Mouse (Mus musculus) embryonic facial prominence, embryonic 13.5 days (tissue): ENCODE data around the gene Ntng2. TPM values are rescaled to one million over a fixed set of nuclear protein-coding genes. Genes with fewer than 3 reads are reported as not detected.
A peak's percentile ranks its signal among the peaks of the same experiment; 100 is the strongest.

Source experiments
- ATAC-seq: fragments of 200-750 bp; cut with Nextera tagmentation; 2 replicates; pipeline ENCODE4 v1.8.0; 2017; ENCODE audit warnings: low read depth; ENCODE audit not compliant: insufficient number of reproducible peaks, insufficient read depth, low FRiP score, low TSS enrichment
- H3K27ac ChIP-seq: fragments of 300-500 bp; sonication (generic); 2 replicates; pipeline ENCODE4 v1.5.1; 2015; ENCODE audit warnings: moderate library complexity, mild to moderate bottlenecking, inconsistent platforms
- H3K27me3 ChIP-seq: fragments of 300-500 bp; sonication (generic); 2 replicates; pipeline ENCODE4 v1.6.1; 2015; ENCODE audit warnings: mild to moderate bottlenecking, inconsistent platforms
- H3K36me3 ChIP-seq: fragments of 300-500 bp; sonication (generic); 2 replicates; pipeline ENCODE4 v1.6.1; 2015; ENCODE audit warnings: mild to moderate bottlenecking, inconsistent platforms
- H3K4me1 ChIP-seq: fragments of 300-500 bp; sonication (generic); 2 replicates; pipeline ENCODE4 v1.6.1; 2015; ENCODE audit warnings: inconsistent platforms
- H3K4me2 ChIP-seq: fragments of 300-500 bp; sonication (generic); 2 replicates; pipeline ENCODE4 v1.6.1; 2015; ENCODE audit warnings: moderate library complexity, mild to moderate bottlenecking, inconsistent platforms
- H3K4me3 ChIP-seq: fragments of 300-500 bp; sonication (generic); 2 replicates; pipeline ENCODE4 v1.5.1; 2015; ENCODE audit warnings: mild to moderate bottlenecking, inconsistent platforms
- H3K9ac ChIP-seq: fragments of 300-500 bp; sonication (generic); 2 replicates; pipeline ENCODE4 v1.6.1; 2015; ENCODE audit warnings: mild to moderate bottlenecking, inconsistent platforms
- H3K9me3 ChIP-seq: fragments of 300-500 bp; sonication (generic); 2 replicates; pipeline ENCODE4 v1.6.1; 2016; ENCODE audit warnings: inconsistent platforms
- WGBS: fragments of 180-500 bp; shearing (Covaris S2); methylation state at CpG from one replicate; pipeline ENCODE4 v1.1.7; 2015; ENCODE audit warnings: mixed read lengths; 5-methylcytosine and 5-hydroxymethylcytosine counted together
- polyA plus RNA-seq: library from polyadenylated mRNA; unstranded; fragments of >200 nt; fragmentation: Nextera tagmentation; extraction: Ambion mirVana; gene quantifications from 2 replicates; pipeline ENCODE4 v1.2.1, GENCODE M21; 2015

The Ntng2 gene
- polyA plus RNA-seq, 1 experiment from 2014 or later, result 0.89 TPM

DNA sequence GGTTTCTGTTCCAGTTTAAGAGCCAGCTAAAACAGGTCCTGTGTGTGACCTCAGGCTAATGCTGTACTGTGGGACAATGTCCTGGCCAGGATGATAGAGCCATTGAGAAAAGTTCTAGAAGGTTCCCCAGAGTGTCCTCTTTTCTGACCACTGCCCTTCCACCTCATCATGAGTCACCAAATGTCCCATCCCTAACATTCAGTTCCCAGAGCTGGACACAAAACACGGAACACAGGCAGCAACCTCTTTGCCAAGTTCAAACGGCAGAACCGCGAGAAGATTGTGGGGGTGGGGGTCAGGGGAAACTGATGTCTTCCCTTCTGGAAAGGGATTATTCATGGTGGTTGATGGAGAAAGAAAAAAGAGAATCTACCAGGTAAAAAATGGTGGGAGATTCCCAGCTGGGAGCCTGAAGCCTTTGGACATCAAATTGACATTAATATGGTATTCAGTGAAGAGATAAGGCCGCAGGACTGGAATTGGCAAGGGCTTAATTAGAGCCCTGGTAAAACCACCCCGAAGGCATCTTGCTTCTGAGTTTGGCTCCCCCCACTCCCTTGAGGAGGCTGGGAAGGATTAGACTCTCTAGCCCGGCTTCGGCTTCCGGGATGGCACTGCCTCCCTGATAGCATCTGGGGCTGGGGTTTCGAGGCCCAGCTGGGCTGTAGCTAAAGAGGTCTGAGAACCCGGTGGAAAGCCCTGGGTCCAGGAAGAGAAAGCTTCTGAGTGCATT is 51.4 kb downstream of the Ntng2 start:
- ATAC-seq, result no peak
- Histone ChIP-seq H3K9ac (no peak overlapping the region), H3K4me3 (no peak overlapping the region), H3K4me1 (no peaks in the 10 kb centered on the region), H3K9me3 (no peaks in the 10 kb centered on the region), H3K36me3 (no peaks in the 10 kb centered on the region), H3K4me2 (no peak overlapping the region), H3K27me3 (peaks cover 47% of the 10 kb centered on the region), H3K27ac (no peak overlapping the region)
- 43% methylated on average over 11 of the region's 11 CpGs for WGBS

DNA sequence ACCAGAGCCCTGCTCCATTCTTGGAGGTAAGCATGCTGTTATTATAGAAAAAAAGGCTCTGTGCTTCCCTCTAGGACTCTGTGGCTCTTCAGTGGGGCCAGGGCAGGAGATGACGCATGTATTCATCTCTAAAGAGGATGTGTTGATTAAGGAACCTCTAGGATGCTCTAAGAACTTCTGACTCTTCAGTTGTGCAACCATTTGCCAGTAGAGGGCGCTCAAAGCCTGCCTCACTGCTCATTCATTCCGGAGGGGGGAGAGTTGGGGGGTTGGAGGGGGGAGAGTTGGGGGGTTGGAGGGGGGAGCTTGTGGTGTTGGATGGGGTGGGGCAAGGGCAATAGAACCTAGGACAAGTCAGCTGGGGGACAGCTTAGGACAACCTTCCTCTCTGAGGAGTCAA is 52.9 kb downstream of the Ntng2 start:
- H3K4me2 ChIP-seq, result no peak overlapping the region
- no peaks in the 10 kb centered on the region for H3K36me3 ChIP-seq
- H3K4me1 ChIP-seq, result peaks cover 4% of the 10 kb centered on the region
- no peak for ATAC-seq
- peaks cover 60% of the 10 kb centered on the region for H3K27me3 ChIP-seq
- no peak overlapping the region for H3K9ac ChIP-seq
- WGBS, result 6% methylated on average over 3 of the region's 3 CpGs
- H3K27ac ChIP-seq, result no peak overlapping the region
- H3K9me3 ChIP-seq, result no peaks in the 10 kb centered on the region
- H3K4me3 ChIP-seq, result no peak overlapping the region

DNA sequence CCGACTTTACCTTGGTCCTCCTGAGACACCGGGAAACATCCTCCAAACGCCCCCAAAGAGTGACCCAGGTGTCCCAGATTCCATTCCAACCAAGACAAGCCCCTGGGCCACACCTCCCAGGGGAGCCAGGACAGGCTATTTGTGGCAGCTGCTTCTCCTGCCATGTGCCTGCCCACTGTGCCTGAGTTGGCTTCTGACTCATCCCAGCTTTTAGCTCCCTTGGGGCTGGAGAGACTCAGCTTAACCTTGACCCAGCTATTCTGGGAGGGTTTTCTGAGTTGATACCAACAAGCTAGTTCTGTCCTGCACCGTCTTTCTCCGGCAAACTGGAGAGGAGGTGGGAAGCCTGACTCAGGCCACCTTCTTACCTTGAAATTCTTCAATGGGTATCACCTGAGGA is 54.4 kb downstream of the Ntng2 start:
- no peak overlapping the region for H3K4me3 ChIP-seq
- no peak overlapping the region for H3K9ac ChIP-seq
- no peak overlapping the region for H3K27ac ChIP-seq
- ATAC-seq, result no peak
- H3K4me1 ChIP-seq, result peaks cover 8% of the 10 kb centered on the region
- 73% methylated on average over 5 of the region's 5 CpGs for WGBS
- peaks cover 58% of the 10 kb centered on the region for H3K27me3 ChIP-seq
- no peaks in the 10 kb centered on the region for H3K36me3 ChIP-seq
- H3K4me2 ChIP-seq, result no peak overlapping the region
- H3K9me3 ChIP-seq, result no peaks in the 10 kb centered on the region

DNA sequence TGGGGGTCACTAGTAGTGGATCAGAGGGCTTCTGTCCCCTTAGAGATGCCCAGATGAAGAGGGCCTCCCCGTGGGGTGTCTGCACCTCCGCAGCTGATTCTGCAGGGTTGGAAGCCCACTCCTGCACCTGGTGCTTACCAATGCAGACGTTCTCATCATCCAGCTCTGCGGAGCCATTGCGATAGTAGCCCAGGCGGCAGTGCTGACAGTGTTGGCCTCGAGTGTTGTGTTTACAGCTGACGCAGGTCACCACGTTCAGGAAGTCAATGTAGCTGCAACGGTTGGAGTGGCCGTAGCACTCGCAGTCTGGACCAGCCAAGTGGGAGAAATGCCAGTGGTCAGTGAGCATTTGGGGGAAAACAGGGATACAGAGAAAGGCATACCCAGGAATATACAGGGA is 56.0 kb downstream of the Ntng2 start:
- WGBS, result 70% methylated on average over 12 of the region's 12 CpGs
- peaks cover 8% of the 10 kb centered on the region for H3K4me1 ChIP-seq
- H3K36me3 ChIP-seq, result no peaks in the 10 kb centered on the region
- H3K4me3 ChIP-seq, result no peak overlapping the region
- H3K9me3 ChIP-seq, result no peaks in the 10 kb centered on the region
- no peak for ATAC-seq
- H3K27me3 ChIP-seq, result peaks cover 47% of the 10 kb centered on the region
- H3K9ac ChIP-seq, result no peak overlapping the region
- no peak overlapping the region for H3K4me2 ChIP-seq
- H3K27ac ChIP-seq, result no peak overlapping the region

DNA sequence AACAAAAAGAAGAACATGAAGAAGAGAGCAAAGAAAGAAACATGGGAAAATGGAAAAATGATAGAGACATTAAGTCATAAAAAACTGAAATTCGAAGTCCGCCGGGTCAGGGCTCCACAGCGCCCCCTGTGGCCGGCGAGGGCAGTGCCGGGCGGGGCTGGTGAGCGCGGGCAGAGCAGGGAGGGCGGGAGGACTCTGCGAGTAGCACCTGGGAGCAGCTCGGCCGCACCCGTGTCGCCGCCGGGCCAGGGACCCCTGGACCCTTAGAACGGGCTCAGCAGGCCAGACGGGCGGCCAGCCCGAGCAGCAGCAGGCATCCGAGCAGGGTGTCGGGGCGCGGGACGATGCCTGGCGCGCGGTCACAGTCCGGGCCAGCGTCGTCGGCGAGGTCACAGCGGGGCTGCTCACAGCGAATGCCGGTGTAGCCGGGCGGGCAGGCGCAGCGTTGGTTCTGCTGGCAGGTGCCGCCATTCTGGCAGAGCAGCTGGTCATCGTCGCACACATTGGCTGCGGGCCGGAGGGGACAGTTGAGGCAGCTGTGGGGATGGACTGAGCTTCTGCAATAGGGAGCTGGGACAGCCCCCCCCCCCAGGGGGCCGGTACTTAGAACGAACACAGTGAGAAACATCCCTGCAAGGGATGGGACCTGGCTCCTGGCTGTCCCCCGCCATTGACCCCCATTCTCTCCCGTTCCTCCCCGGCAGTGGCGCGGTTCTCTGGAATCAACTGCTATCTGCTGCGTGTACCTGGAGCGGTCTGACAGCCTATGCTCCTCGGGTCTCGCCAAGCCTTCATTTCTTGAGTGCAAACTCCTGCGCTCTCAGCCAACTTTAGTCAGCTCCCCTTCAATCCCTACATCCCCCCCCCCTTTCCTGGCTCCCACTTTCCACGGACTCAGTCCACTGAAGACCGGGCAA is 58.0 kb downstream of the Ntng2 start:
- Histone ChIP-seq H3K4me3 (peak overlapping the region; percentile 52), H3K9ac (peak overlapping the region; percentile 65), H3K4me1 (peaks cover 8% of the 10 kb centered on the region), H3K4me2 (peak overlapping the region; percentile 96), H3K36me3 (no peaks in the 10 kb centered on the region), H3K27me3 (peaks cover 47% of the 10 kb centered on the region), H3K27ac (no peak overlapping the region), H3K9me3 (no peaks in the 10 kb centered on the region)
- ATAC-seq, result no peak
- 1% methylated on average over 61 of the region's 61 CpGs for WGBS

DNA sequence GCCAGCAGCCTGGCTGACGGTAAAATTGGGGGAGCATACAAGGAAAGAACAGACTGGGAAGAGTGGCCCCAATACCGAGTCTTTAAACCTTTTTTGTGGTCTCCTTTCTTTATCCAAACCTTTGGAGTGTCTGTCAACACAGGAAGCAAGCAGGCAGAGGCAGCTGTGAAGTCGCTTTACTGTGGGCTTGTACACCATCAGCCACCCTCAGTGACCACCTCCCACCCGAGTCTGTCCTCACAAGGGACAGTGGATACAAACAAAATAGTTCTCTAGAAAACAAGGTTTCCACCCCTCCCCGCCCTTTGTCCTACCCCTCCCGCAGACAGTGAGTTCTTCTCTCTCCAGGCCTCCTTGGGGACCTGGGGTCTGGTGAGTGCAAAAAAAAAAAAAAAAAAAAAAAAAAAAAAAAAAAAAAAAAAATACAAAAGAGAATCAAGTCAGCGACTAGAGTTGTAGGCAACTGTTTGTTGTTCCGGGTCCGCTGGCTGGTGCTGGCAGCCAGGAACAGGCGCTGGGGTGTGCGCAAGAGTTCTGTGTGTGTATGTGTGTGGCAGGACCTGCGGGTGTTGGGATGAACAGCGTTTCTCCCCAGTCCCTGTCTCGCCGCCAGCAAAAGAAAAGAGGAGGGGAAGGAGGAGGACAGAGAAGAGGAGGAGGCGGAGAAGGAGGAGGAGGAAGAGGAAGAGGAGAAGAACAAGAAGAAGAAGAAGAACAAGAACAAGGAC is 58.8 kb downstream of the Ntng2 start:
- H3K9me3 ChIP-seq, result no peaks in the 10 kb centered on the region
- H3K4me1 ChIP-seq, result peaks cover 8% of the 10 kb centered on the region
- no peaks in the 10 kb centered on the region for H3K36me3 ChIP-seq
- H3K27ac ChIP-seq, result no peak overlapping the region
- peaks cover 45% of the 10 kb centered on the region for H3K27me3 ChIP-seq
- peak overlapping the region; percentile 62 for H3K9ac ChIP-seq
- H3K4me3 ChIP-seq, result peak overlapping the region; percentile 52
- H3K4me2 ChIP-seq, result peak overlapping the region; percentile 96
- no peak for ATAC-seq
- WGBS, result 13% methylated on average over 16 of the region's 16 CpGs

DNA sequence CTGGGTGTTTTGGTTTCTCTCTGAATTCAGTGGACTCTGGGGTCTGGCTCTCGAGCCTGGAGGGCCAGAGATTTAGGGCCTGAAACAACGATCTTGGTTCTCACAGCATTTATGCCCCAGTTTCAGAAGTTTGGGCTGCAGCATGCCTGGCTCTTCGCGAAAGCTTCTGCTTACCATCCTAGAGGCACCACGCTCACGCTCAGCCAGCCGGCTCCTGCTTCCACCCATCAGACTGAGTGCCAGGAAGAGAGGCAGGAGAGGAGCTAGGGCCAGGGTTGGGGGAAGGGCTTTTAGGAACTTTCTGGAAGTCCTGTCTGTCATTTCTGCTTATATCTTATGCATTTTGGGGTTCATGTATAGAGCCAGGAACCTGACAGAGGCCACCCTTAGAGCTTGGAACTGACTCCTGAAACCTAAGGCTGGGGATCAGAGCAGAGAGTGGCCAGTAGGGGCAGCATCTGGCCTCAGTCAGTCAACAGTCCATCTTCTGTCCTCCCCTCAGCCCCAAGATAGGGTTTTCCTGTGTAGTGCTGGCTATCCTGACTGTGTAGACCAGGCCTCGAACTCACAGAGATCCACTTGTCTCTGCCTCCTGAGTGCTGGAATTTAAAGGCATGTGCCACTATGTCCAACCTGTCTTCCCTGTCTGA is 60.1 kb downstream of the Ntng2 start:
- no peaks in the 10 kb centered on the region for H3K36me3 ChIP-seq
- peaks cover 8% of the 10 kb centered on the region for H3K4me1 ChIP-seq
- no peak for ATAC-seq
- H3K27ac ChIP-seq, result no peak overlapping the region
- no peak overlapping the region for H3K4me3 ChIP-seq
- no peaks in the 10 kb centered on the region for H3K9me3 ChIP-seq
- peaks cover 33% of the 10 kb centered on the region for H3K27me3 ChIP-seq
- 0 out of 2 replicates have a peak overlapping the region, but pooled peaks have one; percentile 11 for H3K9ac ChIP-seq
- 84% methylated on average over 8 of the region's 8 CpGs for WGBS
- no peak overlapping the region for H3K4me2 ChIP-seq

DNA sequence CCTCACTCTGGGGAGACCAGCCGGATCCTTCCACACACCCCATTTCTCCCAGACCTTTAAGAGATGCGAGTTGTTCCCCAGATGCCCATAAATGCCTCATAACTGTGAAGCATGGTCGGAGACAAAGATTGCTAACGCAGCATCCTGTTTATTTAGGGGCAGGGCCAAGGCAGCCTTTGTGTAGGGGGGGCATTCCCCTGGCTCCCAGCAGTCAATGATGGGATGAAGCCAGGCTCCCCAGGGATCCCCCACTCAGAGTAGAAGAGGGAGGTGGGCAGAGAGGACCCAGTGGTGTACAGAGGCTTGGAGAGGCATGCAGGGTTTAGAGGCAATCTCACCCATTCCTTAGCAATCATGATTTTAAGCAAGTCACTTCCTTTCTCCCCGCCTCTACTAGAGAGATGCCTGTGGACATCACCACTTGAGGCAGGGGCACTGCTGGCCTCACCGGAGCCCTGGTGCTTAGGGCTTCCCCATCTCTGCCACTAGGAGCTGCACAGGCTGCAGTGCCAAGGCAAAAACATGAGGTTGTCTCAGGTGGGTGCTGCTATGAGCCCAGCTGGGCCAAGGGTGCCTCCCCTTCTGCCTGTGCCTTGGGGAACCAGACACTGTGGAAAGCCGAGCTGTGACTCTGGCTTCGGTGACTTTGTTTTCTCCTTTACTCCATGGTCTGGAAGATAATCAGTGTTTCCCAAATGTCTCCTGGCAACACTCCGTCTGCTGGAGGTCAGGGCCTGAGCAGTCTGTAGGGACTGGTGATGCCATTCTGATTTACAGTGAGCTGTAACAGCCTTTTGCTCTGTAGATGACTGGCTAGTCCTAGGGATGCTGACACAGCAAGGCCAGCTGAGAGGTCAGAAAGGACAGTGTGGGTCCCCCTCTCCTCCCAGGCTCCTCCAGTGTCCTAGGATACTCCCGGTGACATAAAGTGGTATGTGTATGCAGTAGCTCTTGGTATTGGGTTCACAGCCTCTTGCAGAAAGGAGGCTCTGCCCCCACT is 61.3 kb downstream of the Ntng2 start:
- H3K4me2 ChIP-seq, result no peak overlapping the region
- no peak overlapping the region for H3K4me3 ChIP-seq
- no peak overlapping the region for H3K27ac ChIP-seq
- H3K27me3 ChIP-seq, result peaks cover 21% of the 10 kb centered on the region
- ATAC-seq, result no peak
- H3K4me1 ChIP-seq, result peaks cover 8% of the 10 kb centered on the region
- H3K9ac ChIP-seq, result no peak overlapping the region
- 66% methylated on average over 10 of the region's 10 CpGs for WGBS
- H3K36me3 ChIP-seq, result no peaks in the 10 kb centered on the region
- H3K9me3 ChIP-seq, result no peaks in the 10 kb centered on the region

DNA sequence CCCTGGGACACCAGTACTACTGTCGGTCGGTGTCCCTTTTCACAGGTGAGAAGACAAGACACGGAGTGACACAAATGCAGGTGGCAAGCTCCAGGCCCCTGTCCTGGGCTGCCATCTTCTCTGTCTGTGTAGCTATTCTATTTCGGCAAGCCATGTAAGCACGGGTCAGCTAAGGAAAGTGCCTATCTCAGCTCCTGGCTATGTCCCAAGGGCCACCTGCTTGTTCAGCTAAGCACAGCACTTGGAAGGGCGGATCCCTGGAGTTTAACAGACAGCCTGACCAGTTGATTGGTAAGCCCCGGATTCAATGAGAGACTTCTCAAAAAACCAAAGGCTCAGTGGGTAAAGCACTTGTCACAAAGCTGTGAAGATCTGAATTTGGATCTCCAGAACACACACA is 62.4 kb downstream of the Ntng2 start:
- H3K4me1 ChIP-seq, result peaks cover 8% of the 10 kb centered on the region
- H3K27ac ChIP-seq, result no peak overlapping the region
- H3K4me2 ChIP-seq, result no peak overlapping the region
- H3K27me3 ChIP-seq, result peaks cover 9% of the 10 kb centered on the region
- no peak overlapping the region for H3K4me3 ChIP-seq
- H3K9ac ChIP-seq, result no peak overlapping the region
- no peak for ATAC-seq
- H3K36me3 ChIP-seq, result no peaks in the 10 kb centered on the region
- no peaks in the 10 kb centered on the region for H3K9me3 ChIP-seq
- WGBS, result 85% methylated on average over 7 of the region's 7 CpGs

DNA sequence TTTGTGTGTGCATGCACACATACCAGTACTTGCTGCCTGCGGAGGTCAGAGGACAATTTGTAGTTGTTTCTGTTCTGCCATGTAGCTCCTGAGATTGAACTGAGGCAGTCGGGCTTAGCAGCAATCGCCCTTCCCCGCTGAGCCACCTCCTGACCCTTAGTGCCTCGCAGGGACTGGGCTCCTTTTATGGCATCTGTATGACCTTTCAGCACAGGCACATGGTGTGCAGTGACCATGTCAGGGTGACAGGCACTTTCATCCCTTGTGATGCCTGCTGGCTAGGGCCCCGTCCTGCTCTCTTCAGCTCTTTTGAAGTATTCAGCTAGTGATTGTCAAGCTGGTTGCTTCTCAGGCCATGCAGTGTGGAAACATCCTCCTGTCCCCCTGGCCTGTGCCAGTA is 66.6 kb downstream of the Ntng2 start:
- Histone ChIP-seq H3K4me1 (no peaks in the 10 kb centered on the region), H3K4me2 (no peak overlapping the region), H3K9ac (no peak overlapping the region), H3K27ac (no peak overlapping the region), H3K4me3 (no peak overlapping the region), H3K9me3 (no peaks in the 10 kb centered on the region), H3K36me3 (peaks cover 7% of the 10 kb centered on the region; the same call in 1 of the 2 replicates), H3K27me3 (no peaks in the 10 kb centered on the region)
- 48% methylated on average over 6 of the region's 6 CpGs for WGBS
- ATAC-seq, result no peak
